Mouse (Mus musculus) MEL (cell line): Measurements from ENCODE around the gene Ddx4. TPM values are rescaled to one million over a fixed set of nuclear protein-coding genes. Genes with fewer than 3 reads are reported as not detected.

Experiments
- DNase-seq: peaks from one replicate; pipeline ENCODE4 v3.0.0; 2011; ENCODE audit warnings: low read depth, low spot score
- H3K27ac ChIP-seq: 2 replicates; pipeline ENCODE4 v1.5.1; 2012; ENCODE audit warnings: low read depth, mild to moderate bottlenecking, control low read depth, low read length, moderate library complexity; ENCODE audit not compliant: control insufficient read depth
- H3K27me3 ChIP-seq, 2 experiments: fragments of 150-350 bp in 1 of 2; sonication (generic) in 1 of 2; 2 replicates each; pipeline ENCODE4 v1.6.1; 2012; ENCODE audit warnings: low read length in 2 of 2, mild to moderate bottlenecking in 2 of 2, improper control_type of control experiment in 1 of 2, moderate library complexity in 1 of 2; ENCODE audit not compliant: insufficient read depth in 2 of 2, control insufficient read depth in 1 of 2
- H3K36me3 ChIP-seq, 2 experiments: 2 replicates each; pipeline ENCODE4 v1.6.1; 2012 to 2014; ENCODE audit warnings: low read length in 2 of 2, improper control_type of control experiment in 1 of 2, inconsistent platforms in 1 of 2, mild to moderate bottlenecking in 1 of 2; ENCODE audit not compliant: insufficient read depth in 2 of 2, control insufficient read depth in 1 of 2
- H3K4me1 ChIP-seq, 2 experiments: fragments of 150-350 bp in 1 of 2; sonication (generic) in 1 of 2; 2 replicates each; pipeline ENCODE4 v1.6.1; 2012; ENCODE audit warnings: low read length in 2 of 2, improper control_type of control experiment in 1 of 2, mild to moderate bottlenecking in 1 of 2; ENCODE audit not compliant: insufficient read depth in 2 of 2, control insufficient read depth in 1 of 2
- H3K4me3 ChIP-seq, 2 experiments: fragments of 150-350 bp in 1 of 2; sonication (generic) in 1 of 2; 2 replicates each; pipeline ENCODE4 v1.5.1; 2012; ENCODE audit warnings: low read depth in 2 of 2, low read length in 2 of 2, mild to moderate bottlenecking in 2 of 2, moderate library complexity in 2 of 2, control low read depth in 1 of 2, improper control_type of control experiment in 1 of 2; ENCODE audit not compliant: control insufficient read depth in 1 of 2, insufficient read depth in 1 of 2
- H3K79me2 ChIP-seq: 2 replicates; pipeline ENCODE4 v1.6.1; 2012; ENCODE audit warnings: mild to moderate bottlenecking, low read length, moderate library complexity; ENCODE audit not compliant: control insufficient read depth, poor library complexity, insufficient read depth
- H3K9ac ChIP-seq: 2 replicates; pipeline ENCODE4 v1.6.1; 2012; ENCODE audit warnings: low read depth, mild to moderate bottlenecking, control low read depth, low read length, moderate library complexity; ENCODE audit not compliant: control insufficient read depth, poor library complexity, severe bottlenecking
- H3K9me3 ChIP-seq: fragments of 150-350 bp; sonication (generic); replicated peaks from 2 replicates; pipeline ENCODE4 v1.6.1; 2012; ENCODE audit warnings: mild to moderate bottlenecking, low read length, improper control_type of control experiment, moderate library complexity; ENCODE audit not compliant: insufficient read depth
- BHLHE40 ChIP-seq: IDR thresholded peaks from 2 replicates; pipeline ENCODE4 v1.6.1; 2012; ENCODE audit warnings: low read depth, mild to moderate bottlenecking, inconsistent platforms, low read length, improper control_type of control experiment, borderline replicate concordance
- CHD1 ChIP-seq: IDR thresholded peaks from 2 replicates; pipeline ENCODE4 v1.6.1; 2012; ENCODE audit warnings: low read depth, mild to moderate bottlenecking, inconsistent platforms, low read length, improper control_type of control experiment
- E2F4 ChIP-seq: IDR thresholded peaks from 2 replicates; pipeline ENCODE4 v1.6.1; 2011; ENCODE audit warnings: low read depth, low read length, improper control_type of control experiment, borderline replicate concordance
- ELF1 ChIP-seq: IDR thresholded peaks from 2 replicates; pipeline ENCODE4 v1.6.1; 2014; ENCODE audit warnings: low read depth, mild to moderate bottlenecking, inconsistent platforms, low read length, improper control_type of control experiment, moderate library complexity
- EP300 ChIP-seq, 2 experiments: IDR thresholded peaks; 2 replicates each; pipeline ENCODE4 v1.6.1; 2011; ENCODE audit warnings: improper control_type of control experiment in 2 of 2, low read length in 2 of 2, low read depth in 1 of 2, mild to moderate bottlenecking in 1 of 2
- GATA1 ChIP-seq: IDR thresholded peaks from 2 replicates; pipeline ENCODE4 v1.6.1; 2011; ENCODE audit warnings: low read depth, low read length, improper control_type of control experiment
- JUND ChIP-seq: IDR thresholded peaks from 2 replicates; pipeline ENCODE4 v1.6.1; 2011; ENCODE audit warnings: low read depth, mild to moderate bottlenecking, improper control_type of control experiment, low read length
- MAFK ChIP-seq: IDR thresholded peaks from 2 replicates; pipeline ENCODE4 v1.6.1; 2011; ENCODE audit warnings: low read depth, mild to moderate bottlenecking, low read length, improper control_type of control experiment, borderline replicate concordance
- MAZ ChIP-seq: IDR thresholded peaks from 2 replicates; pipeline ENCODE4 v1.6.1; 2012; ENCODE audit warnings: low read depth, mild to moderate bottlenecking, inconsistent platforms, low read length, improper control_type of control experiment
- MEF2A ChIP-seq: IDR thresholded peaks from 2 replicates; pipeline ENCODE4 v1.6.1; 2014; ENCODE audit warnings: low read depth, mild to moderate bottlenecking, inconsistent platforms, low read length, improper control_type of control experiment; ENCODE audit not compliant: poor library complexity, insufficient replicate concordance, severe bottlenecking; ENCODE audit errors: extremely low read depth
- MXI1 ChIP-seq: IDR thresholded peaks from 2 replicates; pipeline ENCODE4 v1.6.1; 2011; ENCODE audit warnings: mild to moderate bottlenecking, low read depth, low read length, improper control_type of control experiment
- MYB ChIP-seq: IDR thresholded peaks from 2 replicates; pipeline ENCODE4 v1.6.1; 2011; ENCODE audit warnings: mild to moderate bottlenecking, low read depth, low read length, improper control_type of control experiment
- MYC ChIP-seq: IDR thresholded peaks from 2 replicates; pipeline ENCODE4 v1.6.1; 2011; ENCODE audit warnings: low read depth, mild to moderate bottlenecking, low read length, improper control_type of control experiment, moderate library complexity
- NRF1 ChIP-seq: IDR thresholded peaks from 2 replicates; pipeline ENCODE4 v1.6.1; 2014; ENCODE audit warnings: low read depth, mild to moderate bottlenecking, inconsistent platforms, low read length, improper control_type of control experiment, moderate library complexity; ENCODE audit not compliant: poor library complexity, insufficient read depth, severe bottlenecking
- POLR2A ChIP-seq, 2 experiments: IDR thresholded peaks; 2 replicates each; pipeline ENCODE4 v1.6.1; 2011 to 2012; ENCODE audit warnings: low read length in 2 of 2, mild to moderate bottlenecking in 2 of 2, control low read depth in 1 of 2, improper control_type of control experiment in 1 of 2, low read depth in 1 of 2, moderate library complexity in 1 of 2; ENCODE audit not compliant: control insufficient read depth in 1 of 2, insufficient read depth in 1 of 2, poor library complexity in 1 of 2
- POLR2AphosphoS2 ChIP-seq: IDR thresholded peaks from 2 replicates; pipeline ENCODE4 v1.6.1; 2011; ENCODE audit warnings: low read length, improper control_type of control experiment
- RAD21 ChIP-seq: IDR thresholded peaks from 2 replicates; pipeline ENCODE4 v1.6.1; 2011; ENCODE audit warnings: mild to moderate bottlenecking, low read depth, low read length, improper control_type of control experiment
- SIN3A ChIP-seq: IDR thresholded peaks from 2 replicates; pipeline ENCODE4 v1.6.1; 2012; ENCODE audit warnings: low read length, improper control_type of control experiment, inconsistent platforms
- TAL1 ChIP-seq: IDR thresholded peaks from 2 replicates; pipeline ENCODE4 v1.6.1; 2012; ENCODE audit warnings: mild to moderate bottlenecking, inconsistent platforms, low read length, moderate library complexity, mixed read lengths
- TBP ChIP-seq: IDR thresholded peaks from 2 replicates; pipeline ENCODE4 v1.8.0; 2011; ENCODE audit warnings: low read depth, low read length, improper control_type of control experiment
- TCF12 ChIP-seq: IDR thresholded peaks from 2 replicates; pipeline ENCODE4 v1.6.1; 2014; ENCODE audit warnings: low read depth, mild to moderate bottlenecking, inconsistent platforms, low read length, improper control_type of control experiment, moderate library complexity
- UBTF ChIP-seq: IDR thresholded peaks from 2 replicates; pipeline ENCODE4 v1.6.1; 2012; ENCODE audit warnings: low read depth, mild to moderate bottlenecking, inconsistent platforms, low read length, improper control_type of control experiment, moderate library complexity, borderline replicate concordance; ENCODE audit not compliant: insufficient read depth
- USF1 ChIP-seq: IDR thresholded peaks from 2 replicates; pipeline ENCODE4 v1.6.1; 2014; ENCODE audit warnings: low read depth, mild to moderate bottlenecking, inconsistent platforms, low read length, improper control_type of control experiment, moderate library complexity
- USF2 ChIP-seq, 2 experiments: IDR thresholded peaks; 2 replicates each; pipeline ENCODE4 v1.6.1; 2011 to 2012; ENCODE audit warnings: improper control_type of control experiment in 2 of 2, low read length in 2 of 2, borderline replicate concordance in 1 of 2, inconsistent platforms in 1 of 2, low read depth in 1 of 2, mild to moderate bottlenecking in 1 of 2; ENCODE audit not compliant: insufficient read depth in 1 of 2
- ZC3H11A ChIP-seq: IDR thresholded peaks from 2 replicates; pipeline ENCODE4 v1.6.1; 2012; ENCODE audit warnings: low read depth, mild to moderate bottlenecking, inconsistent platforms, low read length, improper control_type of control experiment
- ZKSCAN1 ChIP-seq: IDR thresholded peaks from 2 replicates; pipeline ENCODE4 v1.6.1; 2012; ENCODE audit warnings: low read depth, mild to moderate bottlenecking, inconsistent platforms, low read length, improper control_type of control experiment, moderate library complexity
- ZNF384 ChIP-seq: IDR thresholded peaks from 2 replicates; pipeline ENCODE4 v1.6.1; 2012; ENCODE audit warnings: low read depth, mild to moderate bottlenecking, inconsistent platforms, low read length, improper control_type of control experiment
- polyA plus RNA-seq, 2 experiments: library from polyadenylated mRNA; stranded (reverse) in 1 of 2; unstranded in 1 of 2; fragments of >175 nt in 1 of 2; fragments of >200 nt in 1 of 2; gene quantifications; 2 replicates each; pipeline versions ENCODE4 v1.2.1 to v1.2.4; 2012; ENCODE audit warnings: low replicate concordance in 2 of 2, low read depth in 1 of 2; ENCODE audit not compliant: insufficient read length in 2 of 2, insufficient read depth in 1 of 2, missing spikeins in 1 of 2
- total RNA-seq: library from RNA; depleted of rRNA; stranded (reverse); fragments of 300-350 nt; gene quantifications from 2 replicates; pipeline ENCODE4 v1.2.3, GENCODE M21; 2012

Gene Ddx4
- total and polyA plus RNA-seq, 3 experiments = 0.31 to 1.3 TPM; not detected in 1

GRCm38 (mm10) chr13:112590254-112590653 lies 62.0 kb downstream of the Ddx4 start (continued):
- TF ChIP-seq RAD21 (no peak), EP300 (IDR thresholded peaks at IDR 0.05; ENCODE audit: low read depth in 1 of 2, low read length in 2 of 2) (peak; percentile 33 to 74; a peak in 3 of 4 replicates), ZNF384 (no peak), ELF1 (no peak), TBP (no peak), BHLHE40 (no peak), ZC3H11A (no peak), POLR2A (IDR thresholded peaks at IDR 0.05; ENCODE audit: control insufficient read depth in 1 of 2, insufficient read depth in 1 of 2, low read depth in 1 of 2, low read length in 2 of 2, poor library complexity in 1 of 2) (no peak), CHD1 (no peak)
- TF ChIP-seq, all 39 proteins: peak for 6

GRCm38 (mm10) chr13:112589625-112590024 lies 62.6 kb downstream of the Ddx4 start:
- DNase-seq = peak; percentile 55
- Histone ChIP-seq H3K4me3 (peak overlapping the region in 1 of 2 experiments; percentile 0; a peak in 1 of 4 replicates), H3K27ac (no peak overlapping the region), H3K27me3 (no peaks in the 10 kb centered on the region), H3K36me3 (peaks cover 0 to 25% of the 10 kb centered on the region in 2 experiments; a peak in 2 of 4 replicates), H3K9ac (no peak overlapping the region; the same call in 1 of the 2 replicates), H3K4me1 (peaks cover 15 to 19% of the 10 kb centered on the region in 2 experiments), H3K79me2 (no peaks in the 10 kb centered on the region), H3K9me3 (no peaks in the 10 kb centered on the region)
- TF ChIP-seq MAFK (no peak), MXI1 (no peak), ZNF384 (no peak), EP300 (IDR thresholded peaks at IDR 0.05; ENCODE audit: low read depth in 1 of 2, low read length in 2 of 2) (peak; percentile 83 to 86), E2F4 (no peak), USF2 (IDR thresholded peaks at IDR 0.05; ENCODE audit: borderline replicate concordance in 1 of 2, insufficient read depth in 1 of 2, low read depth in 1 of 2, low read length in 2 of 2) (no peak), TAL1 (no peak), POLR2AphosphoS2 (no peak), MEF2A (no peak), MAZ (no peak), MYC (no peak), MYB (0 out of 2 replicates have a peak, but pooled peaks have one; percentile 33), POLR2A (IDR thresholded peaks at IDR 0.05; ENCODE audit: control insufficient read depth in 1 of 2, insufficient read depth in 1 of 2, low read depth in 1 of 2, low read length in 2 of 2, poor library complexity in 1 of 2) (no peak), UBTF (no peak), JUND (no peak; the same call in 1 of the 2 replicates), USF1 (no peak), ELF1 (no peak), SIN3A (no peak; the same call in 1 of the 2 replicates), GATA1 (peak; percentile 83), NRF1 (no peak), TCF12 (peak; percentile 37; the same call in 1 of the 2 replicates), ZKSCAN1 (no peak)
